Mouse (Mus musculus): Measurements from ENCODE around the gene Ptger4.

Gene Ptger4

GRCm38 (mm10) chr15:5243959-5244905 lies at the start of gene Ptger4:
Gene Ptger4, minus strand, starts transcription at chr15:5244187.
- ATAC-seq (ENCODE audit: low TSS enrichment), result peak; percentile 76

DNA sequence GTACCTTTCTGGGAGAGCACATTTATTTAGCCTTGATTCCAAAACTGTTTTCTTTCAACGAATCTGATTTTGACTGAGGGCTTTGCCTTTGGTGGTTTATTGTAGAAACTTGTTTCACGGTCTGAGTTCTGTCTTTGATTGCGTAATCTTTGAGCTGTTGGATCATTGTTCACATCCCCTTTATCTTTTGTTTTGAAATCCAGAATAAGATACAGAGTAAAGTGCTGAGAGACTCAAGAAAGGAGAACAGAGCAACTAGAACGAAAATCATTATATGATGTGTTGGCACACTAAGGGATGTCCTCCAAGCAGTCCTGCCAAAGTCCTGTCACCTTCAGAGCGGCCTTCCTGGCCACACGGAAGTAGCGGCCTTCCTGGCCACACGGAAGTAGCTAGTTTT lies 44.4 kb upstream of the Ptger4 start:
- no peak for ATAC-seq (ENCODE audit: low TSS enrichment)

GRCm38 (mm10) chr15:5287072-5287471 lies 43.1 kb upstream of the Ptger4 start:
- no peak for ATAC-seq (ENCODE audit: low TSS enrichment)

DNA sequence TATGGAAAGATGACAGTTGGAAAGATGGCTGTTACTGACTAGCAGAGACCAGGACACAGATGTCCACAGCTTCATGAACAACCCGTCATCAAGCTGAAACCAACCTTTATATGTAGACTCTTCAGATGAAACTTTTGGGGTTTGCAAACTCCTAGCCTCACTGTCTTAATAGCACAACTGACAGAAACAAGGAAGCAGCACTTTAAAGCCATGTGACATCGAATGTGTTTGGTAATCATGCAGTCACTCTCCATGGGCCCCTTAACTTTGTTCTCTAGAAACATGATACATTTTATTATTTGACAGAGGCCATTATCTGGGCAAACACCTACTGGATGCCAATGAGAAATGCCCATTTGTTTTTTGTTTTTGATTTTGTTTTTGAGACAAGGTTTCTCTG lies 37.3 kb upstream of the Ptger4 start:
- ATAC-seq (ENCODE audit: low TSS enrichment), result no peak

DNA sequence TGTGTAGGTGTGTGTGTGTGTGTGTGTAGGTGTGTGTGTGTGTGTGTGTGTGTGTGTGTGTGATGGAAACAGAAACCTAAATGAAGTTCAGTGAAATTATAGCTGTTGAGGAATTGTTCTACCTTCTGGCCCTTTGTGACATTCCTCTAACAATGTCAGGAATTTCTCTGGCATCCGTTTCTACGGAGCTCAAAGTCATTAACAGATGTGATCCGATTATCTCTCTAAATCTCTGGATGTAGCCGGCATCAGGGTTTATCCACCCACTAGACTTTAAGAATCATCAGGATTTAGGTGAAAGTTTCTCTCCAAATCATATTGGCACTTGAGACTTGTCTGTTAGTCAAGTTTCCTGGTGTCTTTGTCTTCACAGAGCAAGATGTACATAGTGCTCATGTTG lies 35.8 kb upstream of the Ptger4 start:
- ATAC-seq (ENCODE audit: low TSS enrichment), result no peak

DNA sequence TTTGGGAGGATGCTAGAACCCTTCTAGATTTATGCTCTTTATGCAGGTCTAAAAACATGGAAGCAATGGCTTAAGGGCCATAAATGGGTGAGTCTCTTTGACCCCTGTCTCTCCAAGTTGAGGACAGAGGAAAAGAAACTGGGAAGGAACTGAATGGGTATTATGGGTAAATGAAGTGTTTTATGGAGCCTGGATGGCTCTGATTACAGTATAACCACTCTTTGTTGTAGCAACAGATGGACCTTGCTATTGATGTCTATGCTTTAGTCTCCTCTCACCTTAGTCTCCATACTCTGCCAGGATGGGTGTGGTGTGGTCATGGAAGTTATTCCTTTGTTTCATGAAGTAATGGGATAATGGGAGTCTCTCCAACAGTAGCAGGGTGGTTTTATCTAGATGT lies 34.5 kb upstream of the Ptger4 start:
- no peak for ATAC-seq (ENCODE audit: low TSS enrichment)

- ATAC-seq (ENCODE audit: low TSS enrichment), result no peak
These were observed 30.0 kb upstream of the Ptger4 start for GRCm38 (mm10) chr15:5273981-5274380.

GRCm38 (mm10) chr15:5266095-5266494 lies 22.1 kb upstream of the Ptger4 start:
- no peak for ATAC-seq (ENCODE audit: low TSS enrichment)

- peak; percentile 62 for ATAC-seq (ENCODE audit: low TSS enrichment)
These were observed 19.0 kb upstream of the Ptger4 start for GRCm38 (mm10) chr15:5262874-5263504.

DNA sequence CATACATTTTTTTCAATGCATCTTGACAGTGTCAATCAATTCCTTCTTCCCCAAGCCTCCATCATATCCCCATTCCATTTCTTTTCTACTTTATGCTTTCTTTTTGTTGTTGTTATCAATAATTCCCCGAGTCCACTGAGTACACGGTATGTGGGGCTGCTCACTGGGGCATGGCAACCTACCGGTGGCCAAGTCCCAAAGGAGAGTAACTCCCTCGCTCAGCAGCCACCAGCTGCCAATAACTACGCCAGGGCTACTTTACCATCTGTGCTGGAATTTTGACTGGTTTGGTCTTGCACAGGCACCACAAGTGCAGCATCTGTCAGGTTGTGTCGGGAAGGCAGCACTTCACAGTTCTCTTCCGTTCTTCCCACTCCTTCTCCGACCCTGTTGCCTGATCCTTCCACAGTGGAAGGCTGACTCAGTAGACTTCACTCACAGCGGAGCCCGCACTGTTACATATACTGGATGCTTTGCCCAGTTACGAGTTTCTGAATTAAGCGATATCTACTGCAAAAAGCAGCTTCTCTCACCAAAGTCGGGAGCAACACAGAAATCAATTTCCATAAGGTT lies 18.2 kb upstream of the Ptger4 start:
- peak; percentile 95 for ATAC-seq (ENCODE audit: low TSS enrichment)

DNA sequence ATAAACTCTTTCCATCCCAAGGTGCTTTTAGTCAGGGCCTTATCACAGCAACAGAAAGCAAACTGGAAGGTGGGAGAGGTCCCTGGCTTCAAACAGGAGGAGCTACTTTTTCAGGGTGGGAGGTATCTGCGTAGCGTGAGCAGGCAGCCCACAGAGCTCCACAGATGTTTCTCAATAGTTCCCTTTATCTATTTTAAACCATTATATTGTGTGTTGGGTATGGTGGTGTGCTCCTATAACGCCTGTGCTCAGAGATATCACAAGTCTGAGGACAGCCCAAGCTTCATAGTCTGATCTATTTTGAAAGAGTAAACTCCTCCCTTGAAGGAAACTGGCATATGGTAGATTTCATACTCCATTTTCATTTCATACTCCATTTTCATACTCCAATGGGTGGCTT lies 17.0 kb upstream of the Ptger4 start:
- ATAC-seq (ENCODE audit: low TSS enrichment), result no peak

DNA sequence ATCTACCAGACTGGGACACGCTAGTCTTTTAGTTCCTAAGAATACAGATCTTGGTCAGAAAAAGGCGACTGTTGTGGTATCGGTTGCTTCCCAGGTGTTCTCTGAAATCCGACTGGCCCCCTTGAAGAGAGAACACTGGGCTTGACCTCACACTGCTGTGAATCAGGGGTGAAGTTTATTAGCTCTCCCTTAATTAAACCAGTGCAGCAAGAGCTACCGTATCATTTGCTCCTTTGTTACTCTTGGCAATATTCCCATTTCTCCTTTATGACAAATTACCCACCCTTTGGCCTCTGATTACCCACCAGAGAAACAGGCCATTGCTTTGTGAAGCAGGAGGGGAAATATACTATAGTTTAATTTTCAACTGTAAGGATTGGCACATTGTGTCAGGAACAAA lies 16.2 kb upstream of the Ptger4 start:
- ATAC-seq (ENCODE audit: low TSS enrichment), result no peak

GRCm38 (mm10) chr15:5250182-5250581 lies 6.2 kb upstream of the Ptger4 start:
- no peak for ATAC-seq (ENCODE audit: low TSS enrichment)

- no peak for ATAC-seq (ENCODE audit: low TSS enrichment)
These were observed 690 bp downstream of the Ptger4 start for GRCm38 (mm10) chr15:5243036-5243958.

DNA sequence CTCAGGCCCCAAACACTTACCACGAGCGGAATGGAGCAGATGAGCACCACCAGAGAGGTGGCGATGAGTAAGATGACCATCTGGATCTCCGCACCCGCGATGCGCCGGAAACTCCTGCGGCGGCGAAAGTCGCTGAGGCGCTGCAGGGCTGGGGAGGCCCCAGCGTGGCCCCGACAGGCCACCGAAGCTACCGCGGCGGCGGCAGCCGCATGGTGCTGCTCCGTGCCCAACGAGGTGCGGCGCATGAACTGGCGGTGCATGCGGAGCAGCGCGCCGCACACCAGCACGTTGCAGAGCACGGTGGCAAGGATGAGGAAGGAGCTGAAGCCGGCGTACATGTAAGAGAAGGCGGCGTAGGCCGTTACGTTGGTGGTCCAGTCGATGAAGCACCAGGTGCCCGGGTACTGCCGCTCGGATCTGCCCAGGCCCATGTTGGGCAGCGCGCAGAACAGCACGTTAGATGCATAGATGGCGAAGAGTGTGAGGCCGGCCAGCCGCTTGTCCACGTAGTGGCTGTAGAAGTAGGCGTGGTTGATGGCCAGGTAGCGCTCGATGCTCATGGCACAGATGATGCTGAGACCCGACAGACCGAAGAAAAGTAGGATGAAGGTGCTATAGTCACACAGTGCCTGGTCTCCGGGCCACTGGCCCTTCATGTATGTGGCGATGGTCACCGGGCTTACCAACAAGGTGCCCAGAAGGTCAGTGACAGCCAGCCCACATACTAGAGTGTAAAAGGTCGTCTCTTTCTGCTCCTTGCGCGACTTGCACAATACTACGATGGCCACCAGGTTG lies 1.5 kb downstream of the Ptger4 start:
- ATAC-seq (ENCODE audit: low TSS enrichment), result peak; percentile 31

- ATAC-seq (ENCODE audit: low TSS enrichment), result no peak
These were observed 2.4 kb downstream of the Ptger4 start for GRCm38 (mm10) chr15:5241304-5242201.

GRCm38 (mm10) chr15:5240360-5240759 lies 3.6 kb downstream of the Ptger4 start:
- no peak for ATAC-seq (ENCODE audit: low TSS enrichment)

DNA sequence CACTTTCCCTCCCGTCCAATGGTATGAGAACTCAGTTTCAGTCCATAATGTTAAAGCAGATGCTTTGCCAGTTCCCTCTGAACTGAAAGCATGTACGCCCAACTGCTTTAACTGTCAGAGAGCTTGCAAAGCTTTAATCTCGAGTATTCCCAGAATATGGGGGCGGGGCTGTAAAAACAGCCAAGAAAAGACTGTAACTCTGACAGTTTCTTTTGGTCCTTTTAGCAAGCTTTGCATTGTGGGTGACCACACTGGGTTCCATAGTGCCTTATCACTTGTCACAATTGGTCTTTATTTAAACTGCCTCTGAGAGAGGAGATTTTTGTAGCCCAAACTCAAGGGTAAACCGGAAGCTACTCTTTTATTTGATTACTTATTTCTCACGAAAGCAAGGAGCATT lies 4.1 kb downstream of the Ptger4 start:
- no peak for ATAC-seq (ENCODE audit: low TSS enrichment)

DNA sequence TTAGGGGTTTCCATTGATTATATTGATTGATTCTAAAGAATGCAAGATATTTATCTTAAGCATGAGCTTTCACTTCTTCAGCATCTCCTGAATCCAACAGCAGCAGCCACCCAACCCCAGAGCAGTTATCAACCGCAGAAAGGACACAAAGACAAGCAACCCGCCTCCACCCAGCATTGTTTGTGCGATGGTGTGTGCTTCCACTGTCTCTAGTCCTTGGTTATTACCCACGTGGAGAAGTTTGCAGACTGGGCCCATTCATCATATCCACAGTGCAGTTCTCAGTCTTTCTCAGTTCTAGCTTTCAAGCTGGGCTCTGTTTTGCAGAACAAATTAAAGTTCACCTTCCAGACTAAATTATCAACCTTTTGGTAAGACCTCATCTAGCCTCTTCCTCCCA lies 4.6 kb downstream of the Ptger4 start:
- ATAC-seq (ENCODE audit: low TSS enrichment), result no peak

DNA sequence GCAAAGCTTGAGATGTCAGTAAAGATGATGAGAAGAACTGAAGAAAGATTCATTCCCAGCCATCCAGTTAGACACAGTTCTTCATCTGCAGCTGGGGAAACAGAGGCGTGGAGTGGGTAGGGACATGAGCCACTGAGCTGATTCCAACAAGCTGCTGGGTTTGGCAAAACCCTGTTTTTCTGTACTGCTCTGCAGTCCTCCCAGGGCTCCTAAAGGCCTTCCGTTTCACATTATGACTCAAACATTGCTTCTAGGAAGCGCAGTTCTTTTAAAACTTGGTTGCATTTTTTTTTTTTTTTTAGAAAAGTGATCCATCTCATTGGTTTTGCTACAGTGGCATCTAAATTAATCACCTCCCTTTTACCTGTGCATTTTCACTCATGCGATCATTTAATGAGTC lies 5.4 kb downstream of the Ptger4 start:
- ATAC-seq (ENCODE audit: low TSS enrichment), result no peak
